Mouse (Mus musculus): Measurements from ENCODE around the gene Trim2. TPM values are rescaled to one million over a fixed set of nuclear protein-coding genes. Genes with fewer than 3 reads are reported as not detected.
A peak's percentile ranks its signal among the peaks of the same experiment; 100 is the strongest.

Trim2 gene
- polyA plus RNA-seq, 1 experiment from 2014 or later = 115 TPM

DNA sequence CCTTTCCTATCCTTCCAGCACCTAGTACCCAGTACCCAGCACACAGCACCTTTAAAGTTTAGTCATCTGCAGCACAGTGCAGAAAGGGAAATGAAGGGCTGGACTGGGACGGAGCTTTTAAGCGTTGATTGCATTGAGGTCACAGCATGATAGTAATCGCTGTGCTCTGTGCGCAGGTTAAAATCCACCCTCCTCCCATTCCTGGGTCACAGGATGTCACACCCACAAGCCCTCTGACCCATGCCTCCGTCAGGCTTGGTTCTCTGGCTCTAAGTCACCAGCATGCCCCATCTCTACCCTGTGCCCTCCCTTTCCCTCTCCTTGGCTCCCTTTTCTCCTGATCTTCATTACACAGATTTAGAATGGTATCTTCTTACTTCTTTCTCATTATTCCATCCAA is 20.4 kb downstream of the Trim2 start:
- DNase-seq (ENCODE audit: low spot score) (no peak), ATAC-seq (ENCODE audit: insufficient read depth, low FRiP score, low TSS enrichment) (no peak)
- no peaks in the 10 kb centered on the region for H3K36me3 ChIP-seq (ENCODE audit: control insufficient read depth, insufficient read depth, low read length)
- H3K4me3 ChIP-seq (ENCODE audit: low read depth, low read length) = no peak overlapping the region
- H3K4me1 ChIP-seq (ENCODE audit: control insufficient read depth, insufficient read depth, low read length) = peaks cover 7% of the 10 kb centered on the region
- WGBS = 73% methylated on average over 5 of the region's 5 CpGs
- H3K9me3 ChIP-seq (ENCODE audit: control insufficient read depth, low read length) = no peaks in the 10 kb centered on the region
- H3K9ac ChIP-seq (ENCODE audit: low read length) = no peak overlapping the region
- H3K4me2 ChIP-seq (ENCODE audit: low read depth) = no peak overlapping the region
- no peak overlapping the region for H3K27ac ChIP-seq (ENCODE audit: low read depth, low read length)
- H3K27me3 ChIP-seq (ENCODE audit: control insufficient read depth, insufficient read depth, low read length) = no peaks in the 10 kb centered on the region

DNA sequence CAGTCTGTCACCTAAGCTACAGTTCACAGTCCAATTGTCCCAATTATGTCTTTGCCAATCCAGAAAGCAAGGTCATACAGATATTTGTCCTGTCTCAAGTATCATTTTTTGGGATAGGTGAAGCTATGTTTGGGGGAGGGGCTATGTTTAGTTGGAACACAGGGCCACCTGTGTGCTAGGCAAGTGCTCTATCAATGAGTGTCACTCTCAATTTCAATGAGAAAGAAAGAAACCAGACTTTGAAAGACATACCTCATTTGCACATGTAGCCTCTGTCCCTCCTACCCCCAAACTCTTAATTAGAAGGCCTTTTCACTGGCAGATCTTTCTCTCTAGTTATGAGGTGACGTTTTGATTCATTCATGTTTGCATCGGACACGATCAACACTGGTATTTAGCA is 21.9 kb downstream of the Trim2 start:
- H3K27ac ChIP-seq (ENCODE audit: low read depth, low read length) = no peak overlapping the region
- no peak overlapping the region for H3K4me3 ChIP-seq (ENCODE audit: low read depth, low read length)
- 79% methylated on average over 3 of the region's 3 CpGs for WGBS
- H3K4me2 ChIP-seq (ENCODE audit: low read depth) = no peak overlapping the region
- peaks cover 7% of the 10 kb centered on the region for H3K4me1 ChIP-seq (ENCODE audit: control insufficient read depth, insufficient read depth, low read length)
- DNase-seq (ENCODE audit: low spot score) = no peak
- H3K36me3 ChIP-seq (ENCODE audit: control insufficient read depth, insufficient read depth, low read length) = no peaks in the 10 kb centered on the region
- no peak overlapping the region for H3K9ac ChIP-seq (ENCODE audit: low read length)
- H3K9me3 ChIP-seq (ENCODE audit: control insufficient read depth, low read length) = no peaks in the 10 kb centered on the region
- no peak for ATAC-seq (ENCODE audit: insufficient read depth, low FRiP score, low TSS enrichment)
- no peaks in the 10 kb centered on the region for H3K27me3 ChIP-seq (ENCODE audit: control insufficient read depth, insufficient read depth, low read length)

DNA sequence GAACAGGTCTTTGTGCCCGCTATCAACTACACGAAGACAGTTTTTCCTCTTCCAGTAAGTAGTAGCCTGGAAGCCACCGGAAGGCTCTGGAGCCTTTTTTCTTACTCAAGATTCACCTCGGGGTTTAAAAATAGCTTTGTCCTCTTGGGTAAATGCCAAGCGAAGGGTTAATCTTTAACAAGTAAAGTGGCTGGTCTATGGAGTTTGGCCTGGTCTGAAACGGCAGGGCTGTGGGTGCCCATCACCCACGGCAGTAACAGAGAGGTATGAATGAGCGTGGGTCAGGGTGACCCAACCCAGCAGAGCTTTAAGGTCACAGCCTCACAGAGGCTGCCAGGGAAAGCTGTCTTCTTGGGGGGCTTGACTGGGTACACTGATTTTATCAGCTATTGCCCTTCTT is 23.2 kb downstream of the Trim2 start:
- Histone ChIP-seq H3K4me1 (ENCODE audit: control insufficient read depth, insufficient read depth, low read length) (peaks cover 7% of the 10 kb centered on the region), H3K27ac (ENCODE audit: low read depth, low read length) (no peak overlapping the region), H3K27me3 (ENCODE audit: control insufficient read depth, insufficient read depth, low read length) (no peaks in the 10 kb centered on the region), H3K4me3 (ENCODE audit: low read depth, low read length) (no peak overlapping the region), H3K9ac (ENCODE audit: low read length) (no peak overlapping the region), H3K36me3 (ENCODE audit: control insufficient read depth, insufficient read depth, low read length) (no peaks in the 10 kb centered on the region), H3K9me3 (ENCODE audit: control insufficient read depth, low read length) (no peaks in the 10 kb centered on the region), H3K4me2 (ENCODE audit: low read depth) (no peak overlapping the region)
- 63% methylated on average over 8 of the region's 8 CpGs for WGBS
- no peak for ATAC-seq (ENCODE audit: insufficient read depth, low FRiP score, low TSS enrichment)
- no peak for DNase-seq (ENCODE audit: low spot score)

DNA sequence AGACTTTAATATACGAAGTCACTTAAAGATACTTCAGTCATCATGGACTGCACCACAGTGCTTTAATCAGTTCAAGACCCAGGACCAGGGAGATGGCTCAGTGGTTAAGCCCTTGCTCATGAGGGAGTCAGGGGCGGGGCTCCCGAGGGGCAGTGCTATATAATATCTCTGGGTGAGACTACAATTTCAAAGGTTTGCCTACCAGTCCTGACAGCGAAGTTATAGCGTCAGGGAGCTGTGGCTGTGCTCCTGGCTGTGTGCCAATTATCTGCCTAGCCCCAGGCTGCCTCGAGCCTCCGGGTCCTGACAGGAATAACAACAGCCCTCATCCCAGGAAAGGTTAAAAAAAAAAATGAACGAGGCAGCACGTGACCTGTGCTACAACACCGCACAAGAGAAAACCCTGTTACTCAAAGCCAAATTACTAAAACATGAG is 24.7 kb downstream of the Trim2 start:
- Histone ChIP-seq H3K36me3 (ENCODE audit: control insufficient read depth, insufficient read depth, low read length) (no peaks in the 10 kb centered on the region), H3K4me2 (ENCODE audit: low read depth) (no peak overlapping the region), H3K9me3 (ENCODE audit: control insufficient read depth, low read length) (no peaks in the 10 kb centered on the region), H3K27ac (ENCODE audit: low read depth, low read length) (no peak overlapping the region), H3K4me1 (ENCODE audit: control insufficient read depth, insufficient read depth, low read length) (peaks cover 7% of the 10 kb centered on the region), H3K9ac (ENCODE audit: low read length) (no peak overlapping the region), H3K4me3 (ENCODE audit: low read depth, low read length) (no peak overlapping the region), H3K27me3 (ENCODE audit: control insufficient read depth, insufficient read depth, low read length) (no peaks in the 10 kb centered on the region)
- DNase-seq (ENCODE audit: low spot score) (peak; percentile 55), ATAC-seq (ENCODE audit: insufficient read depth, low FRiP score, low TSS enrichment) (peak; percentile 59)
- WGBS = 40% methylated on average over 10 of the region's 10 CpGs

DNA sequence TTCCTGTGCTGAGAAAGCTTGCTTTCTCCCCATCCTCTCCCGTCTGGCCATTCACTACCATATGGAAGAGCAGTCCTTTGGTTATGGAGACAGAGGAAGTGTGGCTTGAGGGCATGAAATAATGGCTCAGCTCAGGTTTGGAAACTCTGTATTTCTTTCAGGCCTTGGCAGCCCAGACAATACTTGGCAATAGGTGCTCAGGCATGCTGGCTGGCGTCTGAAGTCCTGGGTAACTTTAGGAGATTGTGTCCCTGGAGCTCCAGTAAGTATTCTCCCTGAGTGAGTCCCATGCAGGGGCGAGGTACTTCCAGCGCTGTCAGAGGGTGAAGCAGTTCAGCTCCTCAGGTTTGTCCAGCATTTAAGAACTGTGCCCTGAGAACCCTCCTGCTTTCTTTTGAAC is 27.9 kb downstream of the Trim2 start:
- Histone ChIP-seq H3K4me2 (ENCODE audit: low read depth) (no peak overlapping the region), H3K36me3 (ENCODE audit: control insufficient read depth, insufficient read depth, low read length) (no peaks in the 10 kb centered on the region), H3K27me3 (ENCODE audit: control insufficient read depth, insufficient read depth, low read length) (no peaks in the 10 kb centered on the region), H3K4me1 (ENCODE audit: control insufficient read depth, insufficient read depth, low read length) (peaks cover 7% of the 10 kb centered on the region), H3K9me3 (ENCODE audit: control insufficient read depth, low read length) (no peaks in the 10 kb centered on the region), H3K27ac (ENCODE audit: low read depth, low read length) (no peak overlapping the region), H3K9ac (ENCODE audit: low read length) (no peak overlapping the region), H3K4me3 (ENCODE audit: low read depth, low read length) (no peak overlapping the region)
- DNase-seq (ENCODE audit: low spot score) (no peak), ATAC-seq (ENCODE audit: insufficient read depth, low FRiP score, low TSS enrichment) (no peak)
- WGBS = 80% methylated on average over 4 of the region's 4 CpGs

DNA sequence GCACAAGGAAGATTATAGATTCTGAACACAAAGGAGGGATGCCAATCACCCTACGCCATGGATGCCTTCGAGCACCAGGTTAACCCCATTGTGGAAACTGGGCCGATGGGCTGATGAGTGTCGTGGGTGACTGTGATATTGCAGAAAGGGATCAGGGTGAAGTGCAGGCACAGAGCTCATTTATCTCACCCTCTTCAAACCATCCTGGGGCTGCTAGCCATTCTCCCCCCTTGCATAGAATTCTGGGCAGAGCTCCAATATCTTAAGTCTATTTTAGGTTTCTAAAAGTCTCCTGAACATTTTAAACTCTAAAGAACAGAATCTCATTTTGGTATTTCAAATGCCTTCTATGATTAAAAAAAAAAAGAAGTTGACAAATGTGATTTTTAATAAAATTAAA is 31.6 kb downstream of the Trim2 start:
- Histone ChIP-seq H3K4me1 (ENCODE audit: control insufficient read depth, insufficient read depth, low read length) (peaks cover 18% of the 10 kb centered on the region), H3K4me2 (ENCODE audit: low read depth) (no peak overlapping the region), H3K27me3 (ENCODE audit: control insufficient read depth, insufficient read depth, low read length) (no peaks in the 10 kb centered on the region), H3K4me3 (ENCODE audit: low read depth, low read length) (no peak overlapping the region), H3K36me3 (ENCODE audit: control insufficient read depth, insufficient read depth, low read length) (no peaks in the 10 kb centered on the region), H3K9me3 (ENCODE audit: control insufficient read depth, low read length) (no peaks in the 10 kb centered on the region), H3K27ac (ENCODE audit: low read depth, low read length) (no peak overlapping the region), H3K9ac (ENCODE audit: low read length) (no peak overlapping the region)
- no peak for DNase-seq (ENCODE audit: low spot score)
- ATAC-seq (ENCODE audit: insufficient read depth, low FRiP score, low TSS enrichment) = no peak
- WGBS = 97% methylated on average over 4 of the region's 4 CpGs

DNA sequence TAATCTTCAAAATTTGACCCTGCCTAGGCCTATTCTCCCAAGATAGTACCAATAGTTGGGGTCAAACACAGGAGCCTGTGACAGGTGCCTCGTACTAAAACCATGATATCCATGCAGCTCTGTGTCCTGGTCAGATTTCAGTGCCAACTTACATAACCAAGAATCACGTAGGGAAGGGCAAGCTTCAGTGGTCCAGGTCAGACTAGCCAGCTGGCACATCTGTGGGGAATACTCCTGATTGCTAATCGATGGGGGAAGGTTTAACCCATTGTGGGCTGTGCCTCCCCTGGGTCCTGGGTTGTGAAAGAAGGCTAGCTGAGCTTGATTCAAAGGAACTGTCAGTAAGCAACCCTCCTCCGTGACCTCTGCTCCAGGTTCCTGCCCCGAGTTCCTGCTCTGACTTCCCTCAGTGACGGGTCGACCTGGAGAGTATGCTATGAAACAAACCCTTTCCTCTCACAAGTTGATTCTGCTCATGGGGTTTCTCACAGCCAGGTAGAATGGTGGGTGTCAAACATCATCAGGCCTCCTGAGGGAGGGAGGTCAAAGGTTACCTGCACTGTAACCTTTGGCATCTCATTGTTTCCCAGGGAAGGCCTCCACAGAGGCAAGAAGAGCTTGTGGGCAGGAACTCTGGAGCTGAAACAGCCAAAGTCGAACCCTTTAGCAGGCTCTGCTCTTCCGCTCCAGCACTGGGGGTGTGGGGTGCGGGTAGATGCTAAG is 34.2 kb downstream of the Trim2 start:
- no peak overlapping the region for H3K9ac ChIP-seq (ENCODE audit: low read length)
- H3K27me3 ChIP-seq (ENCODE audit: control insufficient read depth, insufficient read depth, low read length) = no peaks in the 10 kb centered on the region
- H3K4me3 ChIP-seq (ENCODE audit: low read depth, low read length) = no peak overlapping the region
- WGBS = 70% methylated on average over 10 of the region's 10 CpGs
- ATAC-seq (ENCODE audit: insufficient read depth, low FRiP score, low TSS enrichment) (no peak), DNase-seq (ENCODE audit: low spot score) (no peak)
- H3K36me3 ChIP-seq (ENCODE audit: control insufficient read depth, insufficient read depth, low read length) = no peaks in the 10 kb centered on the region
- no peak overlapping the region for H3K4me2 ChIP-seq (ENCODE audit: low read depth)
- H3K9me3 ChIP-seq (ENCODE audit: control insufficient read depth, low read length) = no peaks in the 10 kb centered on the region
- H3K4me1 ChIP-seq (ENCODE audit: control insufficient read depth, insufficient read depth, low read length) = peaks cover 31% of the 10 kb centered on the region
- no peak overlapping the region for H3K27ac ChIP-seq (ENCODE audit: low read depth, low read length)

DNA sequence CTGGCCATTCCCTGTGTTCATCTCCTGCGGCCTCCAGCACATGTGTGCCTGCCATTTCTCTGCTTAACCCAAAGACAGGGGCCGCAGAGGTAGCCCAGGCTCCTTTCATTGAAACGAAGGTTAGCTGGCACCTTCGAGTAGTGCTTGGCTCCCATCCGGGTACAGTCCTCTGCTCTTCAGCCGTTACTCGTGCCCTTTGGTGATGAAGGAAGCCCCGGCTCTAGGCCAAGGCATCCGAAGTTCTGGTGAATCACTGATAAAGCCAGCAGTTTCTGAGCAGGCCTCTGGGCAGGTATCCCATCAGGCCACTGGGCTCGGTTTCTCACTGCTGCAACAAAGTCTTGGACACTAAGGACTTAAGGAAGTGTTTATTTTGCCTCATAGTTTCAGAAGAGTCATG is 34.9 kb downstream of the Trim2 start:
- Histone ChIP-seq H3K27me3 (ENCODE audit: control insufficient read depth, insufficient read depth, low read length) (no peaks in the 10 kb centered on the region), H3K9ac (ENCODE audit: low read length) (no peak overlapping the region), H3K4me3 (ENCODE audit: low read depth, low read length) (no peak overlapping the region), H3K4me1 (ENCODE audit: control insufficient read depth, insufficient read depth, low read length) (peaks cover 31% of the 10 kb centered on the region), H3K4me2 (ENCODE audit: low read depth) (no peak overlapping the region), H3K27ac (ENCODE audit: low read depth, low read length) (no peak overlapping the region), H3K36me3 (ENCODE audit: control insufficient read depth, insufficient read depth, low read length) (no peaks in the 10 kb centered on the region), H3K9me3 (ENCODE audit: control insufficient read depth, low read length) (no peaks in the 10 kb centered on the region)
- WGBS = 89% methylated on average over 10 of the region's 10 CpGs
- DNase-seq (ENCODE audit: low spot score) (no peak), ATAC-seq (ENCODE audit: insufficient read depth, low FRiP score, low TSS enrichment) (no peak)

DNA sequence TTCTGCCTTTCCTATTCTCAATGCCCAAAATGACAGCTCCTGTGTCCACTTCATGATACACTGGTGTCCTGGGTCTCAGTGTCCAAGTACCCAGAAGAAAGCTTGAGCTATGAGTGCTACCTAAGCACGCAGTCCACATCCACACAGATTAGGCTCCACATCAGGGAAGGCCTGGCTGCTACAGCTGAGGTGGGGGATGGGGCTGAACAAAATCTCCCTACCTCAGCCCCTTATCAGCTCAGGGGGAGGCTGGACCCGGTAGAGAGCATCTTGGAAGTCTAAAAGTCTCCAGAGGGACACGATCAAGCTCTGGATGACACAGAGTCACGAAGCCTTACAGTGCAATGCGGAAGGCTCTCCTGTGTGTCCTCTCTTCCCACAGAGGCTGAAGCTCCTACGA is 35.6 kb downstream of the Trim2 start:
- Histone ChIP-seq H3K9me3 (ENCODE audit: control insufficient read depth, low read length) (no peaks in the 10 kb centered on the region), H3K27ac (ENCODE audit: low read depth, low read length) (0 out of 2 replicates have a peak overlapping the region, but pooled peaks have one; percentile 7), H3K4me1 (ENCODE audit: control insufficient read depth, insufficient read depth, low read length) (peaks cover 33% of the 10 kb centered on the region), H3K9ac (ENCODE audit: low read length) (no peak overlapping the region), H3K4me3 (ENCODE audit: low read depth, low read length) (no peak overlapping the region), H3K27me3 (ENCODE audit: control insufficient read depth, insufficient read depth, low read length) (no peaks in the 10 kb centered on the region), H3K4me2 (ENCODE audit: low read depth) (no peak overlapping the region), H3K36me3 (ENCODE audit: control insufficient read depth, insufficient read depth, low read length) (no peaks in the 10 kb centered on the region)
- WGBS = 58% methylated on average over 6 of the region's 6 CpGs
- ATAC-seq (ENCODE audit: insufficient read depth, low FRiP score, low TSS enrichment) = 0 out of 2 replicates have a peak, but pooled peaks have one; percentile 1
- no peak for DNase-seq (ENCODE audit: low spot score)
